Mouse (Mus musculus) mouse trophoblast stem cell (cell line): ENCODE measurements around the gene Itpr3.

Source experiments
- in situ Hi-C, 2 experiments: fragments of 300-500 bp; cut with MseI, MboI; formaldehyde crosslinking; loops; 2 replicates in 1 of 2; 3 replicates in 1 of 2; pipeline ENCODE4 v1.15.1; 2025

Itpr3 gene

DNA sequence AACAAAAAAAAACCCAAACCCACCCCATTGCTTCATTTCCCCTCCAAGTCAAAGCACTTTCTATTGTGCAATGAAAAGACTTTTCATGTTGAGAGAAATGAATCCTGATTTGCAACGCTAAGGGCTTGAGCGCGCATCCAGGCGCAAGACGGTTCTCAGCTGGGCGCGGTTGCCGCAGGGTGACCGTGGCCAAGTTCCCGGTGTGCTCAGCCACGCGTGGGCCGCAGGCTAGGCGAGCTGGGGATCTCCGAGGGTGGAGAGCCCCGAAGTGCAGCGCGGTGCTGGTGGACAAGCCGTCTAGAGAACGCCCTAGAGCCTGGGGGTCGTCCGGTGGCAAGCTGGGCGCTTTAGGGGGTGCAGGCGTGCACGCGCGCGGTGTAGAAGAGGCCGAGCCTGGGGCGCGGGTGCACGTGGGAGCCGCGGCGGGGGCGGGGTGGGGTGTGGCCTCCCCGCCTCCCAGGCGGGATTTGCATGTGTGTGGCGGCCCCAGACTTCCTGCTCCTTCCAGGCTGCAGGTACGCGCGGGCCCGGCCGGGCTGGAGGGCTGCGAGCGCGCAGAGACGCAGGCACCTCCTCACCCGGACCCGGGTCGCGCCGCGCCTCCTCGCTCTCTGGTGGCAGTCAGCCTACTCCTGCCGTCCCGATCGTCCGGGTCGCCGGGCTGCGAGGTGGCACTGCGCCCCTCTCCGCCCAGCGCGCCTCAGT lies at the start of gene Itpr3:
TSS of gene Itpr3 (plus strand) at position 493 of the 705 bp plus-strand sequence.
- in situ Hi-C loops: no loop called here

DNA sequence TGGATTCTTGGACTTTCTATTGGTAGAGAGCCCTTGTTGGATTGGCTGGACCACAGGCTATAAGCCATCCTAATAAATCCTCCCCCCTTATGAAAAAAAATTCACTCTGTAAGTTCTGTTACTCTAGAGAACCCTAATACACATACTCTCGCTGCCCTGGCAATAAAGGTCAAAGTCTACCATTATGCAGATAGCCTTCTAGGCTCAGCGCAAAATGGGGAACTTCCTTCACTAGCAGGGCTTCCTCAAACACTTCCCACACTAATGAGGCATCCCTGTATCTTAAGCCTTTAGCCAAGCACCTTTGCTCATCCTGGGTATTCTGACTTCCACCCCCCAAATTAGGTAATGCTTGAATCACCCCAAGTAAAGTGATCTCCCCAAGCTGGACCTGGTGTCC lies 48.8 kb upstream of the Itpr3 start:
- in situ Hi-C loops: no loop called here

DNA sequence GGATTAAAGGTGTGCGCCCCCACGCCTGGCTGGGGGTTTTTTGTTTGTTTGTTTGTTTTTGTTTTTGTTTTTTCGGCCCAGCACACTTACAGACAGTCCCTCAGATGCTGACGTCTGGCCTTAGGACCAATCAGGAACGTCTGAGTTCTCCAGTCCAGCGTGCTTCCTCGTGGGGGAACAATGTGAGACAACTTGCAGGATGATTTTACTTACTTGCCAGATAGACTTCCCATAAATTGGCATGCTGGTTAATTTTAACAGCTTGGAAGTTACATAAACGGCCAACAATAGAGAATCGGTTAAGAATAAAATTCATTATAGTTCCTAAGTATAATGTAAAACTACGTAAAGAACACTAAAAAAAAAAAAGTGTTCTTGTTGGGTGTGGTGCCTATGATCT lies 45.9 kb upstream of the Itpr3 start:
- in situ Hi-C loops: no loop called here

DNA sequence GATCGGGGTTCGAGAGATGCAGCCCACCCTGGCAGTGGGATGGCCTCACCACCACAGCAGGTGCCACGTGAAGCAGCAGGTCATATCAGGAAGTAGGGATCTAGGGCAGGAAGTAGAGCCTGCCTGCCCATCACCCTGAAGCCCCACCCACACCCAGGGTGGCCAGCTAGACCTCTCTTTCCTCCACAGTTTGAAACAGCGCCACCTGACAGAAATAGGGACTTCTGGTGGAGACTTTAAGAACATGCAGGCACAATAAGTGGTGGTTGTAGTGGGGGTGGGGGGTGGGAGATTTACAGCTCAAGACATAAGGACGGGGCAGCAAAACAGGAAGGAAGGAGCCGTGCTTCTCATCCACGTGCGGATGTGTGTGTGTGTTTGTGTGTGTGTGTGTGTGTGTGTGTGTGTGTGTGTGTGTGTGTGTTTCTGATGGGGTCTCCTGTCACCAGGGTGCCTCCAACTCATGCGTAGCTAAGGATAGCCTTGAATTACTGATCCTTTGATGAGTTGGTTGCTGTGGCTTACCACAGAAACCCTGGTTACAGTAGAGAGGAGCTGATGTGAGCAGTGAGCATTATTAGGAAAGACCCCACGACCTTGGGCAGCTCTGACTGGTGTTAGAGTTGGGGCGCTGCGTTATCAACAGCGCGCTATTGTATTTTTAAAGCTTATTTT lies 45.0 kb upstream of the Itpr3 start:
- in situ Hi-C loops: no loop called here

GRCm38 (mm10) chr17:27012909-27013308 lies 44.2 kb upstream of the Itpr3 start:
- in situ Hi-C loops: no loop called here

- in situ Hi-C loops: no loop called here
Measured at GRCm38 (mm10) chr17:27017564-27018499, 39.3 kb upstream of the Itpr3 start.

- in situ Hi-C loops: no loop called here
Measured at GRCm38 (mm10) chr17:27018555-27019196, 38.4 kb upstream of the Itpr3 start.

DNA sequence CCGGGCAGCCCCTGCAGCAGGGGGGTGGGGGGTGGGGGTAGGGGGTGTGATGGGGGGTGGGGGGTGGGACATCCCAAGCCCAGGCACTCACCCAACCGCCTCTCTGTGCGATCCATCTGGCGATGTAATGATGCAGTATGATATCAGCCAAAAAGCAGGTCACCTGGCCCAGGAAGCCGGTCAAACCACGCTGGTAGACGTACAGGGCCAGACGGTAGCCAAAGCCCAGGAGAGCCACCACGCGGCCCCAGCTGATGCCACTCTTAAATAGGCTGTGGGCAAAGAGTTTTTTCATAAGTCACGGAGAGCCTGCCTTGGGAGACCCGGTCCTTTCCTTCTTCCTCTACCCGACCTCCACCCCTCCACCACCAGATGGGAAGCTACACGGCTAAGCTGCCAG lies 36.0 kb upstream of the Itpr3 start:
- in situ Hi-C loops: no loop called here

GRCm38 (mm10) chr17:27021736-27022135 lies 35.4 kb upstream of the Itpr3 start:
- in situ Hi-C loops: no loop called here

DNA sequence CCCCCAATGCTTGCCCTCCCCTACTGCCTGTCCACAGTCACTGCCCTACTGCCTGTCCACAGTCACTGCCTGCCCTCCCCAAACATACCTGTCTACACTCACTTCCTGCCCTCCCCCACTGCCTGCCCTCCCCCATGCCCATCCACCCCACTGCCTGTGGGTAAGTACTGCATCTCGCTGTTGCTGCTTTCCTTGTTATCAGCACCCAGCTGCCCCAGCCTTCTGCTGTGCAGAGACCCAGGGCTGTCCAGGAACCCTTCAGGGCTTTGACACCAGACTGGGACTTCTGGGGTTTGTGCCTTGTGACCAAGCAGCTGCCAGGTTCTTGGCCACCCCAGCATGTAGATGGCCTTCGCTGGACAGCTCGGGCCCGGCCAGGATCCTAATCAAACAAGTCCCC lies 33.8 kb upstream of the Itpr3 start:
- in situ Hi-C loops: no loop called here

GRCm38 (mm10) chr17:27025326-27025902 lies 31.7 kb upstream of the Itpr3 start:
- in situ Hi-C loops: no loop called here

DNA sequence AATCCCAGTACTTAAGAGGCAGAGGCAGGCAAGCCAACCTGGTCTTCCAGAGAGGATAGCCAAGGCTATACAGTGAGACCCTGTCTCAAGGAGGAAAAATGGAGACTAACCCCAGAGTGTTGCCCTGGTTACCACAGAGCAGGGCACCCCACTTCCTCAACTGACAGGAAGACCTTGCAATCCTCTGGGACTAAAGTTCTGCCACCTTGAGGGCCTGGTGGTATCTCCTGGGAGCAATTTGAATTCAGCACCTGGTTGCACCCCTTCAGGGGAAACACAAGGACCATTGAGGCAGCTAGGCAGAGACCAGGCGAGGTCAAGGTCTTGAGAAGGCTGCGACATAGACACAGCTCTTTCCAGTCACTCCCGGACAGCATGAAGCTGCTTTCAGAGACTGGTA lies 31.2 kb upstream of the Itpr3 start:
- in situ Hi-C loops: no loop called here

- in situ Hi-C loops: no loop called here
Measured at GRCm38 (mm10) chr17:27027460-27028283, 29.4 kb upstream of the Itpr3 start.

- in situ Hi-C loops: no loop called here
Measured at GRCm38 (mm10) chr17:27028284-27028795, 28.8 kb upstream of the Itpr3 start.

DNA sequence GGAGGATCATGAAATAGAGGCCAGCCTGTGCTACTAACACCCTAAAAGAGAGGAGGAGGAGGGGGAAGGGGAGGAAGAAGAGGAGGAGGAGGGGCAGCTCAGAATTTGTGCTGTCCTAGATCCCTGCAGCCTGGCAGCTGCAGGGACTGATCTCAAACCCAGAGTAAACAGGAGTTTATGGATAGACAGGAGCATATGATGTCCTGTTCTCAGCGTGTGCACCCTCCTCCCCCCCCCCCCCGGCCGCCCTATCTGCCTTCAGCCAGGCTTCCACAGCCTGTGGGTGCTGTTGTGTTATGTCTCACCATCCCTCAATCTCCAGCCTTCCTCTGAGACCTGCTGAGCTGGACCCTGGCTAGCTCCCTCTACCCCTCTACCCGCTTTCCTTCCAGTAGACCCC lies 28.2 kb upstream of the Itpr3 start, which contains the start of gene Bak1:
TSS of gene Bak1 (minus strand) at position 101 of the 400 bp plus-strand sequence.
- in situ Hi-C loops: no loop called here

GRCm38 (mm10) chr17:27029431-27029830 lies 27.7 kb upstream of the Itpr3 start:
- in situ Hi-C loops: no loop called here

GRCm38 (mm10) chr17:27030896-27031295 lies 26.2 kb upstream of the Itpr3 start:
- in situ Hi-C loops: loop anchor here in 1 of 2 experiments (10.0 kb wide), 1 partner anchor 54 kb away; no protein-coding TSS in a partner anchor

GRCm38 (mm10) chr17:27032328-27032727 lies 24.8 kb upstream of the Itpr3 start:
- in situ Hi-C loops: loop anchor here in 1 of 2 experiments (10.0 kb wide), 1 partner anchor 52 kb away; no protein-coding TSS in a partner anchor

- in situ Hi-C loops: loop anchor here in 1 of 2 experiments (10.0 kb wide), 1 partner anchor 52 kb away; no protein-coding TSS in a partner anchor
Measured at GRCm38 (mm10) chr17:27032869-27033268, 24.2 kb upstream of the Itpr3 start.

DNA sequence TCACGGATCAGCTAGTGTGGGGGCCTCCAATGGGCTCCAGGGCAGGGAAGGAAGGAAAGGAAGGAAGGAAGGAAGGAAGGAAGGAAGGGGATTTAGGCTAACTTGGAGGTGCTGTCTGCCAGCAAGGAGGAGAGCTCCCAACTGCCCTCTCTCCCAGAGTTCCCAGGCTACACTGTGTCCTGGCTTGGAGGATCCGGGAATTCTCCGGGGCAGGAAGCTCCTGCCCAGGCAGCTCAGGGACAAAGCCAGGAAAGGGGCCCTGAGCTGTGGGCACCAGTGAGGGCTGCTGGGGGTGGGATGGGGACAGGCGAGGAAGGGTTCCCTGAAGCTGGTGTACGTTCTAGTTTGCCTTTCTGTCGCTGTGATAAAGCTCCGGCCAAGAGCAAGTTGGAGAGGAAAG lies 20.6 kb upstream of the Itpr3 start:
- in situ Hi-C loops: loop anchor here in 1 of 2 experiments (10.0 kb wide), 1 partner anchor 48 kb away; no protein-coding TSS in a partner anchor
